Mouse (Mus musculus) frontal cortex, postnatal 10 days (tissue): ENCODE measurements around the gene Rps17.

Source experiments
- DNase-seq, 2 experiments: peaks; one replicate each; pipeline ENCODE4 v3.0.0; 2022; ENCODE audit warnings: low spot score in 2 of 2, mixed read lengths in 1 of 2

Rps17 gene

DNA sequence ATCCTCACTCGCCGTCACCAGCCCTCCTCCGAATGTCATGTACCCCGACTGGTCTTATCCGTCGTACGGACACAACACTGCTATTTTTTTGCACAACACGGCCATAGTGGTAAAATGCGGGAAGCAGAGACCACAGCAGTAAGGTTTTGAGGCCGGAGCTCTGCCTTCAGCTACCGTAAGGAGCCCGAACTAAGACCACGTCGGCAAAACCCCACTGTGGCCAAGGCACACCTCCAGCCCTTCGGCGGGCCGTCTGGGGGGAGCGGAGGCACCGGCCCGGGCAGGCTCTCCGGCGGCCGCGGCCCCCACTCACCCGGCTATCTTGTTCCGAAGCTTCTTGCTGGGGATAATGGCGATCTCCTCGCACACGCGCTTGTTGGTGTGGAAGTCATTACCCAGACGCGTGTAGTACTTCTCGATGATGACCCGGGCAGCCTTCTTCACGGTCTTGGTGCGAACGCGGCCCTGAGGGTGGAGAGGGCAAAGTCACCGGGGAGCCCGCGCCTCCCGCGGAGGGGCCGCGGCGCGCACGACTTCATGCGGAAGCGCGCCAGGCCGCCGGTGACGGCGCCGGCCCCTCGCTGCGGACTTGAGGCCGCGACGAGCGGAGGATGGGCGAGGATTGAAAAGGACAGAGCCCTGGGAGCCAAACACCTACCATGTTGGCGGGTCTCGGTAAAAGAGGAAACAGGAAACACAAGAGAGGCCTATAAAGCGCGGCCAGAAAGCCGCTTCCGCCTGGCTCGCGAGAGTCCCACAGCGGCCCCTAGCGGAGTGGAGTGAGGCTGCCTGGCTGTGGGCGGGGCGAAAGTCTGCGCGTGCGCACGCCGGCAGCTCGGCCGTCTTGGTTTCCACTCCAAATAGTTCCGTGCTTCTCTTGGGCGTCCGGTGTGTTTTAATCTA is at the start of gene Rps17:
TSS of gene Rps17 (minus strand) at position 711 of the 903 bp plus-strand sequence.
- DNase-seq = peak; percentile 90 to 96

- no peak for DNase-seq
These were observed 34.3 kb upstream of the Rps17 start for GRCm38 (mm10) chr7:81379363-81379762.

GRCm38 (mm10) chr7:81372337-81372920 is 27.4 kb upstream of the Rps17 start:
- DNase-seq = peak; percentile 58 to 60

DNA sequence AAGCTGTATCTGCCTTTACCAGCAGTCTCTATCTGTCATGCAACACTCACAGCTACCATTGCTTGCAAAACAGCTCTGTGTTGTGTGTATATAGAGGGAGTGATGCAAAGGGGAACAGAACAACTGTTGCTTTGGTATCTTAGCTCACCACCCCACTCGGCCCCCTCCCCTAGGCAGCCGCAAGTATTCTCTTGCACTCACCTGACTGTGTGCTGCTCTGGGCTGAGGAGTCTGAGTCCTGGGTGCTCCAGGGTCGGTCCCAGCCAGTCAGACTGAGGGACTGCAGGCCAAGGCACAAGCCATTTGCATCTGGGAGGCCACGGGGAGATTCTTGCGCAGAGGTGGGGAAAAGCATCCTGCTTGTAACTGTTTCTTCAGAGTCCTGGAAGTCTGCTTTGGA is 26.8 kb upstream of the Rps17 start:
- DNase-seq = no peak

DNA sequence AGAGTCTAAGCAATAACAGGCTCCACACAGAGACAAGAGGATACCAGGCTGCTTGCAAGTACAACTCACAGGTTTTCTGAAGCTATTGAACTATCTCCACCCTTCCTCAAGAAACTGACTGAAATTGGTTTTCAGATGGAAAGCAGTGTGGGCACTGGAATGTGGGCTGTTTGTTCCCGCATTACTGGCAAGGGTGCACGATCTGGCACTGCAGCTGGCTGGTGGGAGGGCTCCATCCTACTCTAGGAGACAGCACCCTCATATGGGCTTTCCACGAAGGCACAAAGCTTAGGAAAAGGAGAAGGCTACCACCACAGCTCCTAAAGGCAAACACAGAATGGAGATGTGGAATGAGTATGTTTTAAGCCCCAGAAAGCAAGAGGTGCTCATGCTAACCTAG is 24.7 kb upstream of the Rps17 start:
- no peak for DNase-seq

- no peak for DNase-seq
These were observed 22.9 kb upstream of the Rps17 start for GRCm38 (mm10) chr7:81367946-81368345.

GRCm38 (mm10) chr7:81356975-81357374 is 11.9 kb upstream of the Rps17 start:
- DNase-seq = no peak

DNA sequence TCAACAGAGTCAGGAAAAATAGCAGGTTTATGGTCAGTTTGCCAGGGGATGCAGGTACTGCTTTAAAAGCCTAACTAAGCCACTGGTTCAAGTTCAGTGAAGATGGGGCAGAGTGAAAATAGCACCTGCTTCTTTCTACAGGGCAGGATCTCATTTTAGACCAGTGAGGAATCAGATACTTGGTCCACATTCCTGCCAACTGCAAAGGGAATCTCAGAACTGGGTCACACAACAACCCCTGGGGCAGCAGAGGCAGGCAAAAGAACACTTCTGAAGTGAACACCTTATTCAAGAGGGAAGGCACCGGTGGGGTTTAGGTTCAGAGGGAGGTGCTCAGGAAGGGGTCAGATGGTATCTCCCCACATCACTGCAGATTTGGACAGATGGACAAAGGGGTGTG is 11.3 kb upstream of the Rps17 start:
- no peak for DNase-seq

GRCm38 (mm10) chr7:81355746-81356145 is 10.7 kb upstream of the Rps17 start:
- DNase-seq = no peak

GRCm38 (mm10) chr7:81351826-81352225 is 6.8 kb upstream of the Rps17 start:
- DNase-seq = no peak

DNA sequence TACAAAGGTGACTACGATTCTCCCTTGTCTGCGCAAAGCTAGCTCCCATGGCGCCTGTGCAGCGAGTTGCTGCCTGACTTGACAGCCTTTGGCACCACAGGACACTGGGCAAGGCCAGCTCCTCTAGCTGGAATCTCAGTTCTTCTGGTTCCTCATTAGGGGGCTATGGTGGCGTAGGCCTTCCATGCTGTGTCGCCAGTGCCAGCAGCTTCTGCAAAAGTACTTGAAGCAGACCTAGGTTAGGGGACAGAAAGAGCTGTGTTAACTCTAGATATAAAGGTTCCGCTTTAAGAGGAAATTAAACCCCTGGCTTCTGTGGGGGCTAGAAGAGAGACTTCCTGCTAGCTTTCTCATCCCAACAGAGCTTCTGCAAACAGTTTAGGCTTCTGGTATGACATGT is 3.2 kb upstream of the Rps17 start:
- DNase-seq = no peak

DNA sequence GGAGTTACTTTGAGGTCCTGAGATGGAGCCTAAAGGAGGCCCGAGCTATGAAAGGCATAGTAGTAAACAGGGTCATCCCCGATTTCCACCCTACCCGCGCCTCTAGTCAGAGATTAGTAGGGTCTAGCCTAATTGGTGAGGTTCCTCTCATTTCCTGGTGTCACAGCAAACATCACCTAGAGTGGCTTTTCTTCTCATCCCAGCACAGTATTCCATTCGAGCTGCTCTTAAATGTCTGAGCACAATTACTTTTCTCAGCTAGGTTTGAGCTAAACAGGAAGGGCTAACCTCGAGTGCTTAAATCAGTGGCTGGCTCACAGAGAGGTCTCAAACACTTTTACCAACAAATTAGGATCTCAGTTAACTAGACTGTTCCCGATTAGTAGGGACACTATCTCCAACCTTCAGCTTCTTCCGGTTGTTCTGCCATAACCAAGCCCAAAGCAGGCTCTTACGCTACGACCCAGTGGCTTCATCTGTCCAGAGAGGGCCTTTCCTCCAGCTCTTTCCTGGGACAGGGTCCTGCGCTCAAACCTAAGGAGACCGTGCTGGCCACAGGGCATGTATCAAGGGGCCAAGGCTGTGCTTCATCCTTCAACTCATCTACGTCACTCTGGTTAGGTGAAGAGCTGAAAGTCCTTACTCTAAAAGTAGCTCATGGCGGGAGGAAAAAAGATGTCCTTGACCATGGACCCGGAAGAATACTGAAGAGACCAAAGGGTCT is 555 bp upstream of the Rps17 start:
- DNase-seq = no peak

DNA sequence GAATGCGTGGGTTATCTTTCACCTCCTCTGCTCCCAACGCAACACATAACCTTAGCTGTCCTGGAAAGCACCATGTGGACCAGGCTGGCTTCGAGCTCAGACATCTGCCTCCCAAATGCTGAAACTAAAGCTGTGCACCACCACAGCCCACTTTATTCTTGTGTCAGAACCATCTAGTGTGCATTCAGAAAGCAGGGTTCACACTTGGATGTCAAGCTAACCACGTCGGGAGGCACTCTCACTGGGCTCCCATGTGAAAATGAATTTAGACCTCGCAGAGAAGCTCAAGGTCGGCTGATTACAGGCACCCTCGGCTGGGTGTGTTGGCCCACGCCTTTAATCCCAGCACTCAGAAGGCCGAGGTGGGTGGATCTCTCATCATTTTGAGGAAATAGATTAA is 1.2 kb downstream of the Rps17 start:
- no peak for DNase-seq

DNA sequence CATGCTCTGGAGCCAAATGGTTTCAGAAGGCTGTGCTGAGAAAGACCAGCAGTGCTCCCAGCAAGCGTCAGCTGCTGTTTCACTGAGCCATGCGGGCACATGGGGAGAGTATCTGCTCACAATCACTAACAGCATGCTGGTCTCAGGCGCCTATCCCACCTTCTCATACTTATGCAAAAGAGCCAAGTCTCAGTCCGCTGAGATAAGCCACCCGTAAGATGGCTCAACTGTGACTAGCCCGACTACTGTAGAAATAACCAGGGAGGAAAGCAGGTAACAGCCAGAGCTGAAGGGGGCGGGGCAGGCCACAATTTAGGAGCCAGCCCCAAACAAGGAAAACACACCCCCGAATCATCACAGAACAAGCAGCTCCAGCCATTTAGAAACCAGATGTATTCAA is 1.7 kb downstream of the Rps17 start:
- DNase-seq = no peak

- no peak for DNase-seq
These were observed 2.5 kb downstream of the Rps17 start for GRCm38 (mm10) chr7:81342356-81343094.

DNA sequence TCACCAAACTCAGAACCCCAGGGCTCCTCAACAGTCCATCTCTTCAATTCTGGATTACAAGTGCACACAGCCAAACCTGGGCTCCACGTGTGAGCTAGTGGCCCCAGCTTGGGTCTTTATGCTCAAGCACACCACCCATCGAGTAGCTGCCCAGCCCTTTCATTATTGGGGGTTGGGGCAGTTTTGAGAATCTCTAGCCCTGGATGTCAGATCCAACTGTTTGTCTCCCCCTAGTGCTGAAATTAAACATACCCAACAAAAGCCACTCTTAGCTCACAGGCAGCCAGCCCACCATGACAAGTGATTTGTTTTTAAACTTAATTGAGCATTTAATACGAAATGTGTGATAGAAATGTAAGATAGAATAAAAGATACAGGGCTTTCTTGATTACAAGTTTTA is 3.5 kb downstream of the Rps17 start:
- DNase-seq = no peak

DNA sequence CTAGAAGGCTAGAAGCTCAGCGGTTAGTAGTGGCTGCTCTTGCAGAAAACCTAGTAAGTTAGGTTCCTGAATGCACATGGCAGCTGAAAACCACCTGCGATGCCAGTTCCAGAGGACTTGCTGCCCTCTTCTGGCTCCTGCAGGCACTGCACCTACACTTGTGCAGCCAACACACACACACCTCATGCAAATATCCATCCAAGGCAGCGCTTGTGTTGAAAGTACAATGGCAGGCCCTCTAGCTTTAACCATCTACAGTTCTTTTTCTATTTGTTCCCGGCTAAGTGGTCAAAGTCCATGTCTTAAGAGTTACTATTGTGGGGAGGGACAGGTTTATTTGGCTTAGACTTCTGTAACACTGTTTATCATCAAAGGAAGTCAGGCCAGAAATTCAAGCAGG is 5.3 kb downstream of the Rps17 start:
- peak in 1 of 2 experiments; percentile 56 for DNase-seq

- no peak for DNase-seq
These were observed 6.6 kb downstream of the Rps17 start for GRCm38 (mm10) chr7:81338522-81338873.

- DNase-seq = no peak
These were observed 7.1 kb downstream of the Rps17 start for GRCm38 (mm10) chr7:81337785-81338521.

GRCm38 (mm10) chr7:81336432-81336786 is 8.6 kb downstream of the Rps17 start:
- DNase-seq = no peak

DNA sequence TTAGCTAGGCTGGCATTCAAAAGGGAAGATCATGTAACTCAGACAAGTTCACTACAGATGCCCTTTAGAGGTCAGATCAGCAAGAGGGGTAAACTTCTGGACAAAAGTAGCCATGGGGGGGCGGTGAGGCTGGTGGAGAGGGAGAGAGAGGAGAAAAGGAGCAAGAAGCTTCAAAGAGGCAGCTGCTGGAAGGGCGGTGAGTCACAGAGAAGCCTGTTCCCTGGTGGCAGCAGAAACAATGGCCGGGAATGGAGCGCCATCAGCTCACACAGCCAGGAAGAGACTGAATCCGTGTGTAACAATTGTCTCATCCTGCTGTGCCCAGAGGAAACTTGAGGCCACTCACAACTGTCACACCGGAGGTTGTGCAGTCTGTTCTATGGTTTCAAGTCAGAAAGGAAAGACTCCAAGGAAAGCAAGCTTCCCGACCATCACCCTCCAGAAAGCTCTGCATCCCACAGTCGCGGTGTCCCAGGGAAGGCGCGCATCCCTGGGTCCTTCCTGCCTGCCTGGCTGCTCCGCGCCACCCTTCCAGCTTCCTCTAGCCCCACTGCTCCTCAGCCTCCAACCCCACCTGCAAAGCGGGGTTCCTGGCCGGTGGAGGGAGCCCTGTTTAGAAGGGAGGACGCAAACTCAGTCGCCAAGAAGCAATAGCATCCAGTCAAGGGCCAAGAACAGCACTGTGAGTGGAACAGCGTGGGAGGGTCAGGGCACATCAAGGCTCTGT is 9.2 kb downstream of the Rps17 start:
- DNase-seq = no peak
